Mouse (Mus musculus) spleen, postnatal 10 days (tissue): ENCODE results near the gene Slc12a1.

Experiments
- DNase-seq, 2 experiments: peaks; one replicate each; pipeline ENCODE4 v3.0.0; 2021 to 2022; ENCODE audit warnings: low spot score in 2 of 2

Slc12a1 gene

GRCm38 (mm10) chr2:125254630-125255029 lies 102.3 kb downstream of the Slc12a1 start:
- no peak for DNase-seq

GRCm38 (mm10) chr2:125255886-125256285 lies 103.6 kb downstream of the Slc12a1 start:
- no peak for DNase-seq

- peak in 1 of 2 experiments; percentile 33 for DNase-seq
Measured at GRCm38 (mm10) chr2:125259230-125260120, 107.2 kb downstream of the Slc12a1 start.

GRCm38 (mm10) chr2:125260326-125260725 lies 108.0 kb downstream of the Slc12a1 start:
- DNase-seq = no peak

GRCm38 (mm10) chr2:125263056-125263455 lies 110.8 kb downstream of the Slc12a1 start:
- DNase-seq = no peak

- no peak for DNase-seq
Measured at GRCm38 (mm10) chr2:125263753-125264152, 111.4 kb downstream of the Slc12a1 start.

- DNase-seq = no peak
Measured at GRCm38 (mm10) chr2:125268876-125269275, 116.6 kb downstream of the Slc12a1 start.

GRCm38 (mm10) chr2:125275617-125276016 lies 123.3 kb downstream of the Slc12a1 start:
- DNase-seq = no peak

GRCm38 (mm10) chr2:125276692-125277091 lies 124.4 kb downstream of the Slc12a1 start:
- no peak for DNase-seq

GRCm38 (mm10) chr2:125278474-125278873 lies 126.2 kb downstream of the Slc12a1 start:
- DNase-seq = no peak
